Mouse (Mus musculus) cortical plate, adult 2 months (tissue): ENCODE data around the gene Tsr3.

ENCODE experiments used
- CTCF ChIP-seq: fragments of 200-500 bp; IDR thresholded peaks from 2 replicates; pipeline ENCODE4 v1.5.1; 2011; ENCODE audit warnings: mild to moderate bottlenecking, control low read depth, low read length; ENCODE audit not compliant: insufficient read depth; ENCODE audit errors: extremely low read depth
- POLR2A ChIP-seq: fragments of 200-500 bp; IDR thresholded peaks from 2 replicates; pipeline ENCODE4 v1.6.1; 2011; ENCODE audit warnings: mild to moderate bottlenecking, low read length, control low read depth; ENCODE audit not compliant: insufficient read depth; ENCODE audit errors: extremely low read depth

DNA sequence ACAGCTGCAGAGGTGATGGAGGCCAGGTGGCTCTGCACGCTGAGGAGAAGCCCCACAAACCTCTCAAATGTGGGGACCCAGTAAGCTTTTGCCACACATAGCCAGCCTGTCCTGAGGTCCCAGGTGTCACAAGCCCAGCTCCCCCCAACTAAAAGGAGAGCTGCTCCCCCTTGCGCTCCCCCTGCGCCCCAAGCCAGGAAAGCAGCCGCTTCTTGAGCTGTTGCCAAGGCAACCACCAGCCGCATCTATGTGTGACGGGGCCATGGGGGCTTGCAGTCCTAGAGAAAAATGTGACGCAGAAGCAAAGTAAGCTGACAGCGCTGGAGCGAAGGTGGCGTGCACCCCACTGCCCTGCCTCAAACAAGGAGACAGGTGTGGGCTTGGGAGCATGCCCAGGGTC lies 13.8 kb downstream of the Tsr3 start:
- TF ChIP-seq POLR2A (no peak), CTCF (no peak)
